Mouse (Mus musculus) CD4-positive, CD25-positive, alpha-beta regulatory T cell, adult 2 months (primary cell): ENCODE measurements around the gene Dhx16.

Source experiments
- DNase-seq: peaks from one replicate; pipeline ENCODE4 v3.0.0-alpha.2; 2012; ENCODE audit warnings: low read depth, low spot score

Gene Dhx16

DNA sequence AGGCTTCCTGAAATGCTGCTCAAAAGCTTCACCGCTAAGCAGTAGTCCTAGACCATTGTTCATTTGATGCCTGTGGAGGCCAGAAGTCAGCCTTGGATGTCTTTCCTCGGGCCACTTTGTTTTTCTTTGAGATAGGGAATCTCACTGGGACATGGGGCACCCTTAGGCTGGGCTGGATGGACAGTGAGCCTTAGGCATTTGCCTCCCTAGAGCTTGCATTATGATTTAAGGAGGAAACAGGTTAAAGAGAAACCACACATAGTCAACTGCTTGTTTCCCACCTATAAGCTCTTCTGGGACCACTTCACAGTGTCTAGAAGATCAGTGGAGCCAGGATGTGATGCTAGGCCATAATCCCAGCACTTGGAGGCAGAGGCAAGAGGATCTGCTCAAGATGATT, 19.8 kb upstream of the Dhx16 start:
- no peak for DNase-seq

GRCm38 (mm10) chr17:35860831-35861197, 18.8 kb upstream of the Dhx16 start:
- DNase-seq: no peak

- peak; percentile 90 for DNase-seq
These were observed 18.3 kb upstream of the Dhx16 start, which contains the start of gene Nrm for GRCm38 (mm10) chr17:35861198-35861857. Nrm (plus strand) TSS chr17:35861318.

- no peak for DNase-seq
These were observed 14.7 kb upstream of the Dhx16 start for GRCm38 (mm10) chr17:35864832-35865353.

DNA sequence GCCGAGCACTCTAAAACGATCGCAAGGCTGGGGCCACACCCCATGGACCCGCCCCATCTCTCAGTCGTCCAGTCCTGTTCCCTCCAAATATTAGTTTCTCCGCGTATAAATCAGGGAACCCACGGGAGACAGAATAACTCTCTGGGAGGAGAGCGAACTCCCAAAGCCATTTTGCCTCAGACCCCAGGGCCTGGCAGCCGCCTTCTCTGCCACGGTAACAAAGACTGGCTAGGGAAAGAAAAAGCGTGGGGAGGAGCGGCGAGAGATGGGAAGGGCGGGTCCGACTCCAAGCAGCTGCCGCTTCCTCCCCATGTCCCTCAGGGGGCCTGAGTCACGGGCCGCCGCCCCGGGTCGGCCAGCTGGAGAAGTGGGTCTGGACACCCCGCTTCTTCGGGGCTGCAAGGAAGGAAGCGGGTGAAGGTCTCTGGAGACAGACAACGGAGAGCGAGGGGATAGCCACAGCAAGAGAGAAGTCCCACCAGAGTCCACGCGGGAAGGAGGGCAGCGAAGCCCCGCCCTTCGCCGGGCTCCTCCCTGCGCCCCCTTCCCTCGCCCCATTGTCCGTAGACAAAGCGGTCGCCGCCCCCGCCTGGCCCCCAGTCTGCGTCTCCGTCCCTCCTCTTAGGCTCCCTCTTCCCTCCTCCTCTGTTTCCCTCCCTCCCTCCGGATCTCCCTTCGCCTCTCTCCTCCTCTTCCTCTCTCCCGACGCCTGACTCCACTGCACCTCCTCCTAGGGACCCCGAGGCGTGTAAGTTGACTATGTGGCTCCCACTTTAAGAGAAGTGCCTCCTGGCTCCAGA, 13.9 kb upstream of the Dhx16 start, which contains the start of gene Ppp1r18:
Ppp1r18 (plus strand) TSS at position 113 of the 800 bp plus-strand sequence.
- DNase-seq: peak; percentile 51

DNA sequence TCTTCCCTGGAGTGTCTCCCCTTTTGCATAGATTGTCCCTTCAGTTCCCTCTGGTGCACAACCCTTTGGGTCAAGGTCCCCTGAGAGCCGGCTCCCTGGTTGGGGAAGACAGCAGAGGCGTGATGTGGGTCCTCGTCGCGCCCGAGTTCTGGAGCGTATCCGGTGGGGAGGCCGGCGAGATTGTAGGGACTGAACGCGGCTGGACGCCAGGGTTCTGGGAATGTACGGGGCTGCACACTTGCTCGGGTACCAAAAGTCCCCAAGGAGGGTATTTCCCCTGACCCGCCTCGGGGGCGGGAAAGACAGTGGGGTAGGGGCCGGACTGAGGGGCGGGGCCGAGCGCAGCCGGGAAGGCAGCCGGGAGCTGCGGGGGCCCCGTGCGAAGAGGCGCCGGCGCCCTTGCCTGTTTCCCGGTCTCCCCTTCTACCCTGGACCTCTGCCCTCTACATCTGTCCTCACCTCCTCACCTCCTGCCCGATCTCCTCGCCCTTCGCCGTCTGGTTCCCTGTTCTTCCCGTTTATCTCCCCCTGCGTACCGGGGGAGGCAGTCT, 13.3 kb upstream of the Dhx16 start:
- DNase-seq: peak; percentile 70

- DNase-seq: peak; percentile 68
These were observed 12.4 kb upstream of the Dhx16 start for GRCm38 (mm10) chr17:35866911-35867890.

DNA sequence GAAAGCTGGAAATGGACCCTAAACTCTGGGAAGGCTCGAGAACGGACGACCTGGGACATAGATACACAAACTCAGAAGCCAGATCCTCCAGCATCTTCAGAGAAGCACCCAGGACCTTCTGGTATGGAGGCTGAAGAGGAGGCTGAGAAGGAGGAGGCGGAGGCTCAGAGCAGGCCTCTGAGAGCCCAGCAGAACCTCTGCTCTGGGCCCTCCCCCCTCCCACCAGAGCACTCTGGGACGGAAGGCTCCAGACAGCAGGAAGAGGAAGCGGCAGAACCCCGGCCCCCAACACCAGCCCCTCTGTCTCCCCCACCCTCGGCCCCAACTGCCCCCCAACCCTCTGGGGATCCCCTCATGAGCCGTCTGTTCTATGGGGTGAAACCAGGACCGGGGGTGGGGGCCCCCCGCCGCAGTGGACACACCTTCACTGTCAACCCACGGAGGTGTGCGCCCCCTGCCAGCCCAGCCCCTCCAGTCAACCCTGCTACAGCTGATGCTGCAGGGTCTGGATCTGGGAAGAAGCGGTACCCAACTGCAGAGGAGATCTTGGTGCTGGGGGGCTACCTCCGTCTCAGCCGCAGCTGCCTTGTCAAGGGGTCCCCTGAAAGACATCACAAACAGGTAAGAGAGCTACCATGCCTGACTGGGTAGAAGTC, 11.3 kb upstream of the Dhx16 start:
- peak; percentile 80 for DNase-seq

- no peak for DNase-seq
These were observed 10.7 kb upstream of the Dhx16 start for GRCm38 (mm10) chr17:35868961-35869345.

- DNase-seq: peak; percentile 42
These were observed 10.1 kb upstream of the Dhx16 start for GRCm38 (mm10) chr17:35869346-35870067.

GRCm38 (mm10) chr17:35870151-35870883, 9.3 kb upstream of the Dhx16 start:
- DNase-seq: peak; percentile 80

- DNase-seq: peak; percentile 80
These were observed 8.5 kb upstream of the Dhx16 start for GRCm38 (mm10) chr17:35870884-35871696.

- DNase-seq: peak; percentile 92
These were observed 5.7 kb upstream of the Dhx16 start for GRCm38 (mm10) chr17:35873774-35874519.

DNA sequence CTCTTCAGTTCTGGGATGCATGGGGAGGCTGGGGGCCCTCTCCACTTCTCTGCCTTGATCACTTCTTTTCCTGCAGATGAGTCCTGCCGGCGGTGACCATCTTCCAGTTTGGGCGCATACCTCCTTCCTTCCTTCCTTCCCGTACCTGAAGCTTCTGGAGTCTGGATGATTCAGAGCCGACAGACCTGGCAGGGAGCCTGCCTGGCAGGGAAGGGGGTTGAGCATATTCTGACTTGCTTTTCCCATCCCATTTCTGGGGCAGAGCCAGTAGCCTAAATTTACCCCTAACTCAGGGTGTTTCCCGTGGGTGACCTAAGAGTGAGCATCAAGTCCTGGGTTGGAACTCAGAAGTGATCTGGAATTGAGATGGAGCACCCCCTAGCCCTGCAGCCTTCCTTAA, 4.9 kb upstream of the Dhx16 start:
- no peak for DNase-seq

DNA sequence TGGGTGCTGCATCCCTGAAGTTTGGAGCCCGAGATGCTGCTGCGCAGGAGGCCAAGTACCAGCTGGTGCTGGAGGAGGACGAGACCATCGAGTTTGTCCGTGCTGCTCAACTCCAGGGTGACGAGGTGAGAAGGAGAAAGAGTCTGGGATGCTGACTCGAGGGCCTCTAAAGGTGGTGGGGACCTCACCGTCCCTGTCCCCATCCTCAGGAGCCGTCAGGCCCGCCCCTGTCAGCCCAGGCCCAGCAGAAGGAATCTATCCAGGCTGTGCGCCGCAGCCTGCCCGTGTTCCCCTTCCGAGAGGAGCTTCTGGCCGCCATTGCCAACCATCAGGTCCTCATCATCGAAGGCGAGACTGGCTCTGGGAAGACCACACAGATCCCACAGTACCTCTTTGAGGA, 3.3 kb downstream of the Dhx16 start:
- DNase-seq: no peak

- no peak for DNase-seq
These were observed 4.2 kb downstream of the Dhx16 start for GRCm38 (mm10) chr17:35883777-35884176.

DNA sequence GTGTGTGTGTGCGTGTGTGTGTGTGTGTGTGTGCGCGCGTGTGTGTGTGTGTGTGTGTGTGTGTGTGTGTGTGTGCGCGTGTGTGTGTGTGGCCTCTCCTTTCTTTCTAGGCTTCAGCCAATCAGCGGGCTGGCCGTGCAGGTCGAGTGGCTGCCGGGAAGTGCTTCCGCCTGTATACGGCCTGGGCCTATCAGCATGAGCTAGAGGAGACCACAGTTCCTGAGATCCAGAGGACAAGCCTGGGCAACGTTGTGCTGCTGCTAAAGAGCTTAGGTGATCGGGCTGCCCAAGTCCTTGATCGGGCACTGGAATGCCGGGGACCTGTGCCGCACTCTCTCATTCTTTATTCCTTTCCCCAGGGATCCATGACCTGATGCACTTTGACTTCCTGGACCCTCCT, 8.1 kb downstream of the Dhx16 start:
- DNase-seq: no peak
